Mouse (Mus musculus) heart, embryonic 12.5 days (tissue): ENCODE measurements around the gene Coro7. TPM values are rescaled to one million over a fixed set of nuclear protein-coding genes. Genes with fewer than 3 reads are reported as not detected.

Source experiments
- ATAC-seq: fragments of 200-750 bp; cut with Nextera tagmentation; 2 replicates; pipeline ENCODE4 v1.8.0; 2017; ENCODE audit warnings: moderate TSS enrichment, moderate library complexity; ENCODE audit not compliant: insufficient number of reproducible peaks, low FRiP score
- H3K27ac ChIP-seq: fragments of 300-500 bp; sonication (generic); 2 replicates; pipeline ENCODE4 v1.5.1; 2016; ENCODE audit warnings: mild to moderate bottlenecking, moderate library complexity; ENCODE audit not compliant: poor library complexity, severe bottlenecking
- H3K27me3 ChIP-seq: fragments of 300-500 bp; sonication (generic); replicated peaks from 2 replicates; pipeline ENCODE4 v1.6.1; 2016; ENCODE audit warnings: mild to moderate bottlenecking, moderate library complexity
- H3K36me3 ChIP-seq: fragments of 300-500 bp; sonication (generic); 2 replicates; pipeline ENCODE4 v1.6.1; 2016; ENCODE audit warnings: mild to moderate bottlenecking, moderate library complexity
- H3K4me1 ChIP-seq: fragments of 300-500 bp; sonication (generic); replicated peaks from 2 replicates; pipeline ENCODE4 v1.6.1; 2016; ENCODE audit warnings: mild to moderate bottlenecking
- H3K4me2 ChIP-seq: fragments of 300-500 bp; sonication (generic); 2 replicates; pipeline ENCODE4 v1.6.1; 2016; ENCODE audit warnings: mild to moderate bottlenecking, moderate library complexity
- H3K4me3 ChIP-seq: fragments of 300-500 bp; sonication (generic); 2 replicates; pipeline ENCODE4 v1.5.1; 2016; ENCODE audit warnings: mild to moderate bottlenecking
- H3K9ac ChIP-seq: fragments of 300-500 bp; sonication (generic); 2 replicates; pipeline ENCODE4 v1.6.1; 2016; ENCODE audit warnings: mild to moderate bottlenecking, moderate library complexity
- H3K9me3 ChIP-seq: fragments of 300-500 bp; sonication (generic); replicated peaks from 2 replicates; pipeline ENCODE4 v1.6.1; 2016; ENCODE audit warnings: mild to moderate bottlenecking, moderate library complexity
- WGBS: fragments of 180-500 bp; shearing (Covaris S2); methylation state at CpG from one replicate; pipeline ENCODE4 v1.1.7; 2016; 5-methylcytosine and 5-hydroxymethylcytosine counted together
- polyA plus RNA-seq: library from polyadenylated mRNA; unstranded; fragments of >200 nt; fragmentation: Nextera tagmentation; extraction: Ambion mirVana; gene quantifications from 2 replicates; pipeline ENCODE4 v1.2.1, GENCODE M21; 2016

The Coro7 gene
- polyA plus RNA-seq, 1 experiment from 2014 or later, result 14.8 TPM

DNA sequence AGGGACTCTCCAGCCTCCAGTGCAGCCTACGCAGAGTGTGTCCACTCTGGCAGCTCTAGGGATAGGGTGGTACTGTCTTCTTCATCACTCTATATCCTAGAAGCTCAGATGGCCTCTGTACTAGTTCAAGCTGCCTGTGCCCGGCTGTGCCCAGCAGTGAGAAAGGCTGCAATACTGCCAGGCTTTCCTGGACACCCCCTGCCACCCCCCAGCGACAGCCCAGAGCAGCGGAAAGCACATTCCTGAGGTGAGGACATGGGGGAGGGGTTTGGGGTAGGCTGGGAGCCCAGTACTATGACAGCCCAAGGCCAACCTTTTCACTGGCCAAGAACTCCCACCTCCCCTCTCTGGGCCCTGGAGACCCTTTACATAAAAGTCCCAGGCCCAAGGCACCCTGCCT, 43.8 kb downstream of the Coro7 start:
- 59% methylated on average over 4 of the region's 4 CpGs for WGBS
- Histone ChIP-seq H3K4me1 (peaks cover 40% of the 10 kb centered on the region), H3K4me2 (no peak overlapping the region), H3K4me3 (no peak overlapping the region), H3K27ac (no peak overlapping the region), H3K9me3 (no peaks in the 10 kb centered on the region), H3K27me3 (no peaks in the 10 kb centered on the region), H3K36me3 (peaks cover 9% of the 10 kb centered on the region; the same call in 1 of the 2 replicates), H3K9ac (no peak overlapping the region)
- ATAC-seq, result no peak

DNA sequence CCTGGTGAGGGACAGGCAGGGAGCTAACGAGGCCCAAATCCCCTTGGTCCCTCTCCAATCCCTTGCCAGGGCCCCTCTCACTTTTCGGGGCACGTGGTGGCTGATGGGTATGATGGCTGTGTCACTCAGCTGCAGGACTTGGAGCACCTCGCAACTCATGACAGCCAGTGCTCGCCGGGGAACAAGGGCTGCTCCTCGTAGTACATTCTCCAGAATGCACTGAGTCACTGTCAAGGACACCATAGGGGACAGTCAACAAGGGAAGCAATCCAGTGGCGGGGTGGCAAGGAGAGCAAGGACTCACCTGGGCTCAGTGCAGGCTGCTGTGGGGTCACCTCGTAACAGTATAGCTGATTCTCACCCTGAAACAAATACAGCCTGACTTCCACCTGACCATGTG, 44.9 kb downstream of the Coro7 start:
- H3K36me3 ChIP-seq, result peaks cover 9% of the 10 kb centered on the region; the same call in 1 of the 2 replicates
- no peak overlapping the region for H3K4me3 ChIP-seq
- H3K27me3 ChIP-seq, result no peaks in the 10 kb centered on the region
- H3K9me3 ChIP-seq, result no peaks in the 10 kb centered on the region
- no peak overlapping the region for H3K9ac ChIP-seq
- ATAC-seq, result no peak
- 61% methylated on average over 9 of the region's 9 CpGs for WGBS
- peaks cover 35% of the 10 kb centered on the region for H3K4me1 ChIP-seq
- H3K27ac ChIP-seq, result no peak overlapping the region
- H3K4me2 ChIP-seq, result no peak overlapping the region

DNA sequence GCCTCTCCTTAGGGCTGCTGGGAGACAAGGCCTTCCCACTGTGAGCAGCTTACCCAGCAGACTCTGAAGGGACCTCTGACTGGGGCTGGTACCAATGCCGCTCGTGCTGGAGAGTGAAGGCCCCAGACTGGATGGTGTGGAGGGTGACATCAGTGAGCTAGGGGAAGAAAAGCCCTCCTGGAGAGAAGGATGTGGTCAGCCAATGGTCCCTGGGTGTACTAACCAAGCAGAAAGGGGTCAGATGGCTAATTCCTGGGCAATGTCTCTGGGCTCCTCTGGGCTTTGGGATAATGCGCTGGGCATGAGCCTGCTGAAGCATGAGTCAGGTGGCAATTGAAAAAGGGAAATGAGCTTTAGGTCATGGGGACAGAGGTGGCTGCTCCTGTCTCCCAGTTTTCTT, 45.9 kb downstream of the Coro7 start:
- Histone ChIP-seq H3K4me2 (no peak overlapping the region), H3K9ac (no peak overlapping the region), H3K36me3 (peaks cover 13% of the 10 kb centered on the region; the same call in 1 of the 2 replicates), H3K27ac (no peak overlapping the region), H3K4me1 (peaks cover 25% of the 10 kb centered on the region), H3K27me3 (no peaks in the 10 kb centered on the region), H3K9me3 (no peaks in the 10 kb centered on the region), H3K4me3 (no peak overlapping the region)
- ATAC-seq, result no peak
- 92% methylated on average over 3 of the region's 3 CpGs for WGBS

DNA sequence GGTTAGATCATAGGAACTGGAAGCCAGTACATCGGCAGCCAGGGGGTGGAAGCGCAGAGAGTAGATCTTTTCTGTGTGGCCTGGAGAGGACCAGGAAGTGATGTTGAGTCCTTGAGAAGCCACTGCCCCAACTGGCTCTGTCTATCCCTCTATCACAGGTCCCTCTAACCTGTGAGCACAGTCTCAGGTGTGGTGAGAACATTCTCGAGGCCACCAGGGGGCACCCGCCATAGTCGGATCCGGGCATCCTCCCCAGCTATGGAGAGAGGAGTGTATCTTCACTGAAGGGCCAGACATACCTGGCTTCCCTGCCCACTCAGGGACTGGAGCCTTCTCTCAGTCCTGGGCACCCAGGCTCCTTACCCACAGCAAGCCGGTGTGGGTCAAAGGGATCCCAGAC, 47.5 kb downstream of the Coro7 start:
- Histone ChIP-seq H3K27ac (no peak overlapping the region), H3K4me3 (no peak overlapping the region), H3K4me1 (peaks cover 29% of the 10 kb centered on the region), H3K9ac (no peak overlapping the region), H3K36me3 (peaks cover 27% of the 10 kb centered on the region), H3K9me3 (no peaks in the 10 kb centered on the region), H3K4me2 (no peak overlapping the region), H3K27me3 (no peaks in the 10 kb centered on the region)
- ATAC-seq, result no peak
- WGBS, result 37% methylated on average over 7 of the region's 7 CpGs

DNA sequence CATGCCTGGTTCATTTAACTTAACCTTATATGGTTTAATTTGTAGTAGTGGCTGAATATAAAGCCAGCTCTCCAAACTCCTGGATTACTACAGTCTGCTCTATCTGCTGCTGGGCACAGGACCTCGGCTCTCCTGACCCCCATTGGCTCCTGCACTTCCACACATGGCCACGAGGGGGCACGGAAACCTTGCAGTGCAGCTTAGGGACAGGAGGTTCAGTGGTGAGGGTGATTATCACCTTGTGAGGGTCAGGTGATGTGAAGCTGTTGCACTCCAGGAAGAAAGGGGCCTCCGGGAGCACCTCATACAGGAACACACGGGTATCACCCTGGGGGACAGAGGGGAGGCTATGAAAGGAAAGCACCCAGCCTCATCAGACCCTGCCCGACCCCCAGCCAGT, 49.6 kb downstream of the Coro7 start:
- Histone ChIP-seq H3K4me1 (peaks cover 17% of the 10 kb centered on the region), H3K27me3 (no peaks in the 10 kb centered on the region), H3K27ac (no peak overlapping the region), H3K36me3 (peaks cover 29% of the 10 kb centered on the region), H3K9me3 (no peaks in the 10 kb centered on the region), H3K9ac (no peak overlapping the region; the same call in 1 of the 2 replicates), H3K4me2 (no peak overlapping the region), H3K4me3 (no peak overlapping the region)
- ATAC-seq, result no peak
- 23% methylated on average over 6 of the region's 6 CpGs for WGBS

DNA sequence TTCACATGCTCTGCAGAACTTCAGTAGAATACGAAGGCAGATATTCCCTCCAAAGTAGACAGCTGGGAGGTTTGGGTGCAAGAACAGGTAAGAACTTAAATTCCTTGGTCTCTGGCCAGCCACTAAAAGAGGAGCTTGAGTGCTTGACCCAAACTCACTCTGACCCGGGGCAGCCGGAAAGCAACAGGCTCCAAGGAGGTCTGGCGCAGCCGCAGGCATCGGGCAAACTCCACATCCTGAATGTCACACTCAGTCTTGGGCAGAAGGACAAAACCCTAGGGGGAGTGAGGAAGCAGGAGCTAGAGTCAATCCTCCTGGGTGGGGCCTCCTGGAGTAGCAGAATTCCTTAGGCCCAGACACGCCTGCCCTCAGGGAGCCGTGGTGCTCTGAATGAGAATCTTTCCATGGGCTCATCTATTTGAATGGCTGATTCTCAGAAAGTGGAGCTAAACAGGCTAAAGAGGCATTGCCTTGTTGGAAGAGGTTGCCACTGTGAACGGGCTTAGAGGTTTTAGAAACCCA, 50.6 kb downstream of the Coro7 start:
- peaks cover 9% of the 10 kb centered on the region for H3K4me1 ChIP-seq
- H3K9me3 ChIP-seq, result no peaks in the 10 kb centered on the region
- H3K4me2 ChIP-seq, result no peak overlapping the region
- no peak overlapping the region for H3K27ac ChIP-seq
- H3K9ac ChIP-seq, result no peak overlapping the region
- peaks cover 29% of the 10 kb centered on the region for H3K36me3 ChIP-seq
- no peak overlapping the region for H3K4me3 ChIP-seq
- no peaks in the 10 kb centered on the region for H3K27me3 ChIP-seq
- WGBS, result 88% methylated on average over 9 of the region's 9 CpGs
- ATAC-seq, result no peak

DNA sequence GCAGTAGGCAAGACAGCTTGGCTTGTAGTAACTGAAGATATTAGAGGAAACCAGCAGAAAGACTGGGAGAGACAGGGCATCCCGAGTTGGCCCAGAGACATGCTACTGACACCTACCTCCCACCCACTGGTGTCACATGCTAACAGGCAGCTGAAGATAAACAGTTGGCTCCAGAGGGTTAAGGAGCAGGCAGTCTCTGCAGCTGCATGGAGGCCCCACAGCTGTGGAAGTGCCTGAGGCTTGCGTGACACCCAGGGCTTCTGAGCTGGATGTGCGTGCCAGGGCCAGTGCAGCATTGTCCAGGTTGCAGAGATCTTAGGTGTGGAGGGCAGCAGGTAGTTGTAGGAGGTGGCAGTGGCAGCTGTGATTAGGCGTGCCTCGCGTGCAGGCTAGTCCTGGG, 52.5 kb downstream of the Coro7 start:
- Histone ChIP-seq H3K27ac (peak overlapping the region; percentile 2; the same call in 1 of the 2 replicates), H3K4me1 (peaks cover 22% of the 10 kb centered on the region), H3K27me3 (no peaks in the 10 kb centered on the region), H3K36me3 (peaks cover 25% of the 10 kb centered on the region), H3K9ac (no peak overlapping the region; the same call in 1 of the 2 replicates), H3K4me2 (no peak overlapping the region), H3K4me3 (no peak overlapping the region), H3K9me3 (no peaks in the 10 kb centered on the region)
- WGBS, result 65% methylated on average over 6 of the region's 6 CpGs
- no peak for ATAC-seq

DNA sequence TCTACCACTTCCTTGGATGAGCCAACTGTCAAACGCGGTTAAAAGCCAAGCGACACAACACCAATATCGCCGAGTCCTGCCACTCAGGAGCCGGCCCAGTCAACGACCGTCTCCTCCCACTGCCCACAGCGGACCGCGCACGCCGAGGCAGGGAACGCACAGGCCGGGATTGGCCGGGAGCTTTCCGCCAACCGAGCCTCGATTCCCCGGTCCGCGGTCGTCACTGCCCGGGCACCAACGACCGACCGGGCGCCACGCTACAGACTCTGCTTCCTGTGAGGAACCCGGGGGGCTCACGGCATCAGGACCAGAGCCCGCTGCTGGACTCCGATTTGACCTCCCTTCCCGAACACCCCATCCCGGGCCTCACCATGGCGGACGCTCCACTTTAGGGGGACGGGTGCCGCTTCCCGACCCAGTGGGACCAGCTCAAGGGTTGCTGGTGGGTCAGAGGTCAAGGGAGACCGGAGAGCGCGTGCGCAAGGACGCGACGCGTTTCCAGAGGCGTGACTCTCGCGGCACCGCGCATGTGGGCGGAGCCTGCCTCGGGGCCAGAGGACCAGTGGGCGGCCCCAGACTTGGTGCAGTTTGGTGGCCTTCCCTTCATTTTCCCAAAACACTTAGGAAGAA, 55.0 kb downstream of the Coro7 start, which contains the start of gene Pam16:
Gene Pam16 (minus strand): TSS at position 508 of the 630 bp plus-strand sequence.
- H3K4me2 ChIP-seq, result peak within 1 kb of the TSS; percentile 88
- H3K27me3 ChIP-seq, result no peaks in the 10 kb centered on the region
- peaks cover 28% of the 10 kb centered on the region for H3K4me1 ChIP-seq
- H3K27ac ChIP-seq, result peak within 1 kb of the TSS; percentile 86
- H3K9ac ChIP-seq, result peak within 1 kb of the TSS; percentile 87
- ATAC-seq, result peak; percentile 93
- peaks cover 26% of the 10 kb centered on the region for H3K36me3 ChIP-seq
- H3K9me3 ChIP-seq, result no peaks in the 10 kb centered on the region
- H3K4me3 ChIP-seq, result peak within 1 kb of the TSS; percentile 88
- WGBS, result under 1% methylated on average over 56 of the region's 56 CpGs

DNA sequence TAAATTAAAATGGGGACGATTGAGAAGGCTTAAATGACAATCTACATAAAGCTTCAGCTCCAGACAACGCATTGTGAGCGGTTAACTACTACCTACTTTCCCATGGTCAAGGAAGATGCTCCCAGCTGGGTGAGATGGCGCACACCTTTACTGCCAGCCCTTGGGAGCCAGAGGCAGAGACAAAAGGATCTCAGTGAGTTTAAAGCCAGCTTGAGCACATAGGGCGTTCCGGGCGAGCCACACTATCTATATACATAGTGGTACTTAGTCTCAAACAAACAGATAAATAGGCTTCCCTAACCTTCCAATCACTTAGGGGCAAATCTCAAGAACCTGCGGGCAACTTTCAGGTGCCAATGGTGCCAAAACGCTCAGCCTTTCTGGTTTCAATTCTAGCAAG, 55.5 kb downstream of the Coro7 start:
- Histone ChIP-seq H3K9ac (peak overlapping the region; percentile 87), H3K36me3 (peaks cover 27% of the 10 kb centered on the region), H3K27me3 (no peaks in the 10 kb centered on the region), H3K27ac (peak overlapping the region; percentile 86), H3K4me1 (peaks cover 28% of the 10 kb centered on the region), H3K9me3 (no peaks in the 10 kb centered on the region), H3K4me2 (peak overlapping the region; percentile 88), H3K4me3 (peak overlapping the region; percentile 88)
- 15% methylated on average over 9 of the region's 9 CpGs for WGBS
- ATAC-seq, result no peak

DNA sequence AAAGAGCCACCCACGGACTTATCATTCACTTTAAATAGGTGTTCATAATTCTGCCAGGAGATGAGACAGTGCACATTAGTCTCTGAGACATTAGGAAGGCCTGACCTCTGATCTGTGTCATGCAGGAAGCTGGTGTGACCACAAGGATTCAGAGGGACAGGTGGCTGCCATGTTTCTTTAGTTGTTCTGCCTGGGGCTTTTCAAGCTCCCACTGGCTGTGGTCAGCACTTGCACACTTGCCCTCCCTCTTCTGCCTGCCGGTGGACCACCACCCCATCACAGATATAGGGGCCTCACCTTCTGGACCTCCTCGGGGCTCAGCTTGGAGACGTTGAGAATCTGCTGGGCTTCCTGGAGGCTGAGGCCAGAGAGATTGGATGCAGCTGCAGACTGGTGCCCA, 62.7 kb downstream of the Coro7 start:
- no peaks in the 10 kb centered on the region for H3K9me3 ChIP-seq
- no peak overlapping the region for H3K27ac ChIP-seq
- peaks cover 74% of the 10 kb centered on the region for H3K36me3 ChIP-seq
- WGBS, result 84% methylated on average over 4 of the region's 4 CpGs
- peaks cover 9% of the 10 kb centered on the region; the same call in 1 of the 2 replicates for H3K4me1 ChIP-seq
- no peak for ATAC-seq
- no peak overlapping the region for H3K4me3 ChIP-seq
- no peaks in the 10 kb centered on the region for H3K27me3 ChIP-seq
- no peak overlapping the region for H3K4me2 ChIP-seq
- no peak overlapping the region for H3K9ac ChIP-seq

DNA sequence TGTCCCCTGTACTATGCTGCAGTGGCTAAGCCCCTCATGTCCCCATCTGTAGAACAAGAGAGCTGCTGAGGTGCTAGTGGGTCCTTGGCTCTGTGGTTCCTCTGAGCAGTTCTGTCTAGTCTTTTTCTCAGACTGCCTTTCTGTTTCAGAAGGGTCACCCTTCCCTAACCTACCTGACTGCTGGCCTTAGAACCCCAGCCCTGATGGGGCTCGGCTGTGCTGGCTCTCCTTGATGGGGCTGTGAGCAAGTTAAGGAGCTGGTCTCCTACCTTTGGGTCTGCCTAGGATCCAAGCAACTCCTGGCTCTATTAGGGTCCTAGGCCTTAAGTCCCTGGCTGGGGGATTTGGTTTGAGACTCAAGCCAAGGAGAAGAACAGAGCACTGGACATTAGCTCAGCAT, 64.3 kb downstream of the Coro7 start:
- Histone ChIP-seq H3K4me3 (no peak overlapping the region), H3K27me3 (no peaks in the 10 kb centered on the region), H3K9ac (no peak overlapping the region), H3K27ac (no peak overlapping the region), H3K9me3 (no peaks in the 10 kb centered on the region), H3K4me2 (no peak overlapping the region), H3K4me1 (0 out of 2 replicates have a peak, but pooled peaks cover 4% of the 10 kb centered on the region), H3K36me3 (peaks cover 86% of the 10 kb centered on the region)
- ATAC-seq, result no peak
- WGBS, result 80% methylated on average over 1 of the region's 1 CpGs
